Mouse (Mus musculus) forebrain, embryonic 14.5 days (tissue): Measurements from ENCODE around the gene Tmem161a. TPM values are rescaled to one million over a fixed set of nuclear protein-coding genes. Genes with fewer than 3 reads are reported as not detected.

Source experiments
- ATAC-seq: fragments of 200-750 bp; cut with Nextera tagmentation; 2 replicates; pipeline ENCODE4 v1.8.0; 2017; ENCODE audit warnings: mild to moderate bottlenecking, moderate library complexity
- DNase-seq: peaks from one replicate; pipeline ENCODE4 v3.0.0-alpha.2; 2015; ENCODE audit warnings: low spot score
- H3K27ac ChIP-seq: fragments of 300-500 bp; sonication (generic); 2 replicates; pipeline ENCODE4 v1.5.1; 2014; ENCODE audit warnings: low read depth, mild to moderate bottlenecking, control low read depth, low read length, moderate library complexity
- H3K27me3 ChIP-seq: fragments of 300-500 bp; sonication (generic); replicated peaks from 2 replicates; pipeline ENCODE4 v1.6.1; 2014; ENCODE audit warnings: low read length, control low read depth, mixed read lengths; ENCODE audit not compliant: control insufficient read depth, insufficient read depth
- H3K36me3 ChIP-seq: fragments of 300-500 bp; sonication (generic); 2 replicates; pipeline ENCODE4 v1.6.1; 2014; ENCODE audit warnings: low read length, control low read depth; ENCODE audit not compliant: control insufficient read depth, insufficient read depth
- H3K4me1 ChIP-seq: fragments of 300-500 bp; sonication (generic); 2 replicates; pipeline ENCODE4 v1.6.1; 2014; ENCODE audit warnings: antibody characterized with exemption, low read length, control low read depth; ENCODE audit not compliant: control insufficient read depth, insufficient read depth
- H3K4me2 ChIP-seq: fragments of 300-500 bp; sonication (generic); 2 replicates; pipeline ENCODE4 v1.6.1; 2014; ENCODE audit warnings: mild to moderate bottlenecking, control low read depth, low read length
- H3K4me3 ChIP-seq: fragments of 300-500 bp; sonication (generic); 2 replicates; pipeline ENCODE4 v1.5.1; 2014; ENCODE audit warnings: low read depth, low read length, control low read depth
- H3K9ac ChIP-seq: fragments of 300-500 bp; sonication (generic); 2 replicates; pipeline ENCODE4 v1.6.1; 2014; ENCODE audit warnings: mild to moderate bottlenecking, low read length, control low read depth, moderate library complexity
- H3K9me3 ChIP-seq: fragments of 300-500 bp; sonication (generic); replicated peaks from 2 replicates; pipeline ENCODE4 v1.6.1; 2016; ENCODE audit warnings: low read length, control low read depth, mixed read lengths; ENCODE audit not compliant: control insufficient read depth
- WGBS: fragments of 180-500 bp; shearing (Covaris S2); extraction: QIAGEN DNeasy Blood & Tissue Kit; methylation state at CpG from one replicate; pipeline ENCODE4 v1.1.7; 2014; 5-methylcytosine and 5-hydroxymethylcytosine counted together
- polyA plus RNA-seq: library from polyadenylated mRNA; unstranded; fragments of >200 nt; fragmentation: Nextera tagmentation; extraction: Ambion mirVana; gene quantifications from 2 replicates; pipeline ENCODE4 v1.2.1, GENCODE M21; 2014

Tmem161a gene
- polyA plus RNA-seq, 1 experiment from 2014 or later: 36.7 TPM

DNA sequence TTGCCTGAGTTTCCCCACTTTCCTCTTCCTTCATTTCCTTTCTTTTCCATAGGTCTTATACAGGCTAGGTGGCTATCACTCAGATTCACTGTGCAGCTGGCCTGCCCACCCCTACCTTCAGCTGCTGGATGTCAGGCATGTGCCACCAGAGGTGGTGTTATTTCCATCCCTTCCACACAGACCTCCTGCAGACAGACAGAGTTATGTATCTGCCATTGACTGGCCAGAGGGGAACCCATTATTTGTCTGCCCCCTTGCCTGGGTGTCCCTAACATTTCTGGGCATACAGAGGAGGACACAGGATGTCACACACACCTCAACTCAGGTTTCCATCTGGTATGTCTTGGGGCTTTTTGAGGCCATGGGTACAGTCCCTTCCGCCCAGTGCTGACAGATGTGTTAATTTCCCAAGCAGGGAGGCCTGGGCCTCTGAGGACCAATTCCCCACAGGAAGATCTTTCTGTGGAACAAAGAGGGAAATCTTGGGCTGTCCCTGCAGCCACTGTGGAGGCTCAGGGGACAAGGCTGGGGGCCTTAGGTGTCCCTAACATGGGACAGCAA lies 14.8 kb upstream of the Tmem161a start:
- ATAC-seq: no peak
- no peak for DNase-seq
- Histone ChIP-seq H3K9ac (no peak overlapping the region), H3K4me1 (no peaks in the 10 kb centered on the region), H3K36me3 (no peaks in the 10 kb centered on the region), H3K27ac (no peak overlapping the region), H3K9me3 (no peaks in the 10 kb centered on the region), H3K4me2 (no peak overlapping the region), H3K27me3 (no peaks in the 10 kb centered on the region), H3K4me3 (no peak overlapping the region)
- WGBS: 94% methylated on average over 1 of the region's 1 CpGs

DNA sequence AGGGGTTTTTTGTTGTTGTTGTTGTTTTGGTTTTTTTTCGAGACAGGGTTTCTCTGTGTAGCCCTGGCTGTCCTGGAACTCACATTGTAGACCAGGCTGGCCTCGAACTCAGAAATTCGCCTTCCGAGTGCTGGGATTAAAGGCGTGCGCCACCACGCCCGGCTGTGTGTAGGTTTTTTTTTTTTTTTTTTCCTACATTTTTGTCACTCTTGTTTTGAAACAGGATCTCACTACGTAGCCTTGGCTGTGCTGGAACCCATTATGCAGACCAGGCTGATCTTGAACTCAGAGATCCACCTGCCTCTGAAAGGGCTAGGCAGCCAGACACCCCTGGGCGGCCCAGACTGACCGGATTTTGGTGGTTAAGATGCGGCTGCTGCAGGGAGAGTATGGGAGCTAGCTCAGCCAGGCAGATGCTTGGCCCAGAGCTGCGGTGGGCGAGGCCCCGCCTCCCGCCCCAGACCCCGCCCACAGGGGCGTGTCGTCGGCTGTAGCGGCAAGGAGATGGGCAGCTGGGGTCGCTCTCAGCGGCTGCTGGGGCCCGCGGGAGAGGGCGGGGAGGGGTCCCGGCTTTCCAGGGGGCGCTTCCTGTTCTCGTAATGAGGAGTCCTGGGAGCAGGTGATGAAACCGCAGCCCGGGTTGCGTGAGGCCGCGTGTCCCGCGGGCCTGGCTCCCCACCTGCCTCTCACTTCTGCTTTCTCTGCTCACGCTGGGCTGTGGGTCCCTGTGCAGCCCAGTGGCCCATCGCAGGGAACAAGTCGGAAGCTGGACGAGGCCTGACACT lies 13.9 kb upstream of the Tmem161a start:
- no peaks in the 10 kb centered on the region for H3K36me3 ChIP-seq
- H3K9ac ChIP-seq: peak overlapping the region; percentile 59
- WGBS: 11% methylated on average over 40 of the region's 40 CpGs
- peak overlapping the region; percentile 67 for H3K4me2 ChIP-seq
- no peaks in the 10 kb centered on the region for H3K9me3 ChIP-seq
- DNase-seq: peak; percentile 86
- H3K4me1 ChIP-seq: no peaks in the 10 kb centered on the region
- no peak overlapping the region for H3K27ac ChIP-seq
- H3K4me3 ChIP-seq: peak overlapping the region; percentile 43
- H3K27me3 ChIP-seq: no peaks in the 10 kb centered on the region
- ATAC-seq: peak; percentile 97

DNA sequence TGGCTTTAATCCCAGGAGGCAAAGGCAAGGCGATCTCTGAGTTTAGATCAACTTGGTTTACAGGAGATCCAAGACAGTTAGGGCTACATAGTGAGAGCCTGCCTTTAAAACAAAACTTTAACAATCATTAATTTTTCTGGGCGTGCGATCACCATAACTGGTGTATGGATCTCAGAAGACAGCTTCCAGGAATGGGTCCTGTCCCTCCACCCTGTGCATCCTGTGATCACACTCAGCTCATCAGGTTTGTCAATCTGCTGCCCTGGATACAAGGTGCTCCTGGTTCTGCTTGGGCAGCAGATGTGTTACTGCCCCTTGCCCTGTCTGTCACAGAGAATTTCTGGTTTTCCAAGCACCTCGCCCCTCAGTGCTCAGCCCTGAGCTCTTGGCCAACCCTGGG lies 12.9 kb upstream of the Tmem161a start:
- no peak overlapping the region for H3K27ac ChIP-seq
- H3K27me3 ChIP-seq: no peaks in the 10 kb centered on the region
- 88% methylated on average over 4 of the region's 4 CpGs for WGBS
- ATAC-seq (no peak), DNase-seq (no peak)
- H3K4me3 ChIP-seq: no peak overlapping the region
- no peaks in the 10 kb centered on the region for H3K4me1 ChIP-seq
- no peak overlapping the region for H3K4me2 ChIP-seq
- H3K36me3 ChIP-seq: no peaks in the 10 kb centered on the region
- H3K9me3 ChIP-seq: no peaks in the 10 kb centered on the region
- H3K9ac ChIP-seq: no peak overlapping the region

DNA sequence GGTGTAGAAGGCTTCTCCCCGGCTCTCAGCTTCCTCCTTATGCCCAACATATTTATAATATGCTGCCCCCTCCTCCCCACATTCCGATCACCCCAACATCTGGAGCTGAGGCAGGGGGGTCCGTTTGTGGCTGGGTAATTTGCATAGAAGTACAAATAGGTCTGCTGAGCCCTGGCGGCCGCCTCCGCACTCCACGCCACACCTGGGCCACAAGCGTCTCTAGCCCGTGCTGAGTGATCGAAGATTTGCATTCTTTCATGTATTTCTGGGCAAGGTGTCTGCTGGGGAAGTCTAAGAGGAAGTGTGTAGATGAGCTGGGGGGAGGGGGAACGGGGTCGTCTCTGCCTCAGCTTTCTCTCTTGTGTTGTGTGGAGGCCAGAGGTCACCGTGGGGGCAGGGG lies 12.1 kb upstream of the Tmem161a start:
- WGBS: 73% methylated on average over 13 of the region's 13 CpGs
- no peak overlapping the region for H3K4me3 ChIP-seq
- ATAC-seq (no peak), DNase-seq (no peak)
- no peak overlapping the region for H3K4me2 ChIP-seq
- H3K4me1 ChIP-seq: no peaks in the 10 kb centered on the region
- H3K27me3 ChIP-seq: no peaks in the 10 kb centered on the region
- no peaks in the 10 kb centered on the region for H3K36me3 ChIP-seq
- no peak overlapping the region for H3K27ac ChIP-seq
- no peak overlapping the region for H3K9ac ChIP-seq
- no peaks in the 10 kb centered on the region for H3K9me3 ChIP-seq

DNA sequence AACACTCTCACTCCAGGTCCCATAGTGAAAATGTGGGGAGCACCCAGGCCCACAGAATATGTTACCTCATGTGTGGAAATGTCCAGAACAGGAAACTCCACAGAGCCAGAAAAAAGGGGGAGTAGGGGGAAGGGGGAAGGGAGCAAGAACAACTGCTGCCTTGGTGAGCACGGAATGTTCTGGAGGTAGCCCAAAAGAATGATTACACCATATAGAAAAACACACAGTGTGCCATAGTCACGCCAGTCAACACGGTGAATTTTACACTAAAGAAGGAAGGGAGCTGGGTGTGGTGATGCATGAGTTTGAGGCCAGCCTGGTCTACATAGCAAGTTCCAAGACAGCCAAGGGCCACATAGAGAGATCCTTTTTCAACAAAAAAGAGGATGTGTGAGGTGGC lies 8.8 kb upstream of the Tmem161a start:
- no peak for DNase-seq
- Histone ChIP-seq H3K27ac (no peak overlapping the region), H3K9ac (no peak overlapping the region), H3K27me3 (0 out of 2 replicates have a peak, but pooled peaks cover 4% of the 10 kb centered on the region), H3K4me3 (no peak overlapping the region), H3K9me3 (no peaks in the 10 kb centered on the region), H3K4me2 (no peak overlapping the region), H3K4me1 (no peaks in the 10 kb centered on the region), H3K36me3 (no peaks in the 10 kb centered on the region)
- 89% methylated on average over 3 of the region's 3 CpGs for WGBS
- ATAC-seq: no peak

DNA sequence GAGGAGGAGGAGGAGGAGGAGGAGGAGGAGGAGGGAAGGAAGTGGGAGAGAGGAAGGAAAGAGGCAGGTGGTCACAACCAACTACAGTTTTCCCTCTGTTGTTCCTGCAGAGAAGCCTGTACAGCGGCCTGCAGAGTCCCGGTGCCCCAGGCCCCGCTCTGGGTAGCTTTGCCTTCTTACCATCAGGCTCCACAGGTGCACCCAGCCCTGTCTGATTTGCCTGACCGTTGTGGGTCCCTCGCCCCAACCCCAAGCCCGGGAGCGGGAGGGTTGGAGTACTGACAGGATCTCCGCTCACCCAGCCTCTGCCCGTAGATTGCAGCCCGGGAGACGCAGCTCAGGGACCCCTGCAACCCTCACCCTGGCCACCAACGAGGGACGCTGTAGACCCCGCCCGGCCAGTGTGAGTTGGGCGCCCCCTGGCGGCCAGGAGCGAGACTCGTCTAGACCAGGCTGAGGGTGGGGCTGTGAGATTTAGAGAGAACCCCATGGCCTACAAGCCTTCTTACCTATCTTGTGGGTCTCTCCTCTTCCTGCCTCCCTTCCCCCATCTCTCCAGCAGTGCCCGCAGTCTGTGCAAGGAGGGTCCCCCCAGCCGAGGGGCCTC lies 5.5 kb upstream of the Tmem161a start:
- Histone ChIP-seq H3K27ac (no peak overlapping the region), H3K4me3 (0 out of 2 replicates have a peak overlapping the region, but pooled peaks have one; percentile 13), H3K36me3 (no peaks in the 10 kb centered on the region), H3K9me3 (no peaks in the 10 kb centered on the region), H3K27me3 (0 out of 2 replicates have a peak, but pooled peaks cover 4% of the 10 kb centered on the region), H3K9ac (no peak overlapping the region), H3K4me1 (peaks cover 3% of the 10 kb centered on the region; the same call in 1 of the 2 replicates), H3K4me2 (peak overlapping the region; percentile 47)
- ATAC-seq (peak; percentile 92), DNase-seq (peak; percentile 83)
- 4% methylated on average over 21 of the region's 21 CpGs for WGBS

DNA sequence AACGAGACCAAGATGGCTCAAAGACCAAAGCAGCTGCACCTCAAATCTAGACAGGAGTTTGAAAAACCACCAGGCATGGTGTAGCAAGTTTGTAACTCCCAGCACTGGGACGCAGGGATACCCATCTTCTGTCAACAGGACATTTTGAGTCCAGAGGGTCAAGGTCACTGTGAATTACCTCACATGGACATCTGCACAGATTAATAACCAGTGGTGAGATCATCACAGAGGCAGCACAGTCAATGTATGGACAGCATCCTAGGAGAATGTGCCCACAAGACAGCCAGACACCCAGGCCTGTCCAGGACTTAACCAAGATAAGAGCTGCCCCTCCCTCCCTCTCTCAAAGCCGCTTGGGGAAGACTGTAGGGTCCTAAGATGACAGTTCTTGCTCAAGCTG lies 2.0 kb upstream of the Tmem161a start:
- DNase-seq (no peak), ATAC-seq (no peak)
- H3K4me3 ChIP-seq: no peak overlapping the region
- peaks cover 7% of the 10 kb centered on the region; the same call in 1 of the 2 replicates for H3K4me1 ChIP-seq
- 0 out of 2 replicates have a peak, but pooled peaks cover 4% of the 10 kb centered on the region for H3K27me3 ChIP-seq
- WGBS: 82% methylated on average over 3 of the region's 3 CpGs
- no peak overlapping the region for H3K4me2 ChIP-seq
- no peak overlapping the region for H3K9ac ChIP-seq
- H3K27ac ChIP-seq: no peak overlapping the region
- no peaks in the 10 kb centered on the region for H3K9me3 ChIP-seq
- H3K36me3 ChIP-seq: no peaks in the 10 kb centered on the region

DNA sequence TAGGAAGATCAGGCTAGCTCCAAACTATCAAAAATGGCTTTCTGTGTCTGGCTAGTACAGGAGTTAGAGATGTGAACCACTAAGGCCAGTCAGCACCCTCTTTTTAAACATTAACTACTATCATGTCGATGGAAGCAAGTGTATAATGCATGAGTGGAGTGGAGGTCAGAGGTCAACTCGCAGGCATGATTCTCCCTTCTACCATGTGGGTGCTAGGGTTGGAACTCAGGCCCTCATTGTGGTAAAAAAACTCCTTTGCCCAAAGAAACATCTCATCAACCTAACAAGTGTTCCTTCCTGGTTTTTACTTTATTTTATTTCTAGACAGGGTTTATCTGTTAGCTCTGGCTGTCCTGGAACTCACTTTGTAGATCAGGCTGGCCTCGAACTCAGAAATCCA lies 1.4 kb upstream of the Tmem161a start:
- Histone ChIP-seq H3K27me3 (no peaks in the 10 kb centered on the region), H3K9me3 (no peaks in the 10 kb centered on the region), H3K36me3 (no peaks in the 10 kb centered on the region), H3K4me2 (no peak overlapping the region), H3K4me3 (no peak overlapping the region), H3K9ac (no peak overlapping the region), H3K4me1 (peaks cover 7% of the 10 kb centered on the region; the same call in 1 of the 2 replicates), H3K27ac (no peak overlapping the region)
- WGBS: 82% methylated on average over 3 of the region's 3 CpGs
- no peak for ATAC-seq
- DNase-seq: no peak

DNA sequence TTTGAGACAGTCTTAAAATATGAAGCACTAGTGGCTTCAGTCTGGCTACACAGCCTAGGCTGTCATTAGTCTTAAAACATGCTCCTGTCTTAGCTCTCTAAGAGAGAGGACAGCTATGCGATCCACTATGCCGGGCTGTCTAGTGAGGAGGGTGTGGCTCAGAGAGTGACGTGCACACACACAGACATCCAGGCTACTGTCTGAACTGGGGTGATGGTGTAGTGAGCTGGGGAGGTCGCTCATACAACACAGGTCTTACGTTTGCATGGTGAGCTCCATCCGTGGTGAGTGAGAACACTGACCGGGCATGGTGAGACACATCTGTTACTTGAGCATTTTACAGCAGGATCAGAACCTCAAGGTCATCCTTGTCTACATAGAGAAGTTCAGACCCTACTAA lies 916 bp upstream of the Tmem161a start:
- 88% methylated on average over 7 of the region's 7 CpGs for WGBS
- no peaks in the 10 kb centered on the region for H3K9me3 ChIP-seq
- H3K4me2 ChIP-seq: peak overlapping the region; percentile 62; the same call in 1 of the 2 replicates

More for the DNA sequence above, 916 bp upstream of the Tmem161a start:
- H3K27ac ChIP-seq: no peak overlapping the region
- no peak for ATAC-seq
- H3K27me3 ChIP-seq: no peaks in the 10 kb centered on the region
- H3K4me1 ChIP-seq: peaks cover 7% of the 10 kb centered on the region; the same call in 1 of the 2 replicates
- H3K9ac ChIP-seq: no peak overlapping the region
- H3K36me3 ChIP-seq: no peaks in the 10 kb centered on the region
- H3K4me3 ChIP-seq: no peak overlapping the region
- DNase-seq: no peak
